Mouse (Mus musculus): ENCODE measurements at regions not wholly inside any gene's neighbourhood (a gene's known extent, or its start where the extent isn't known, plus 50 kb on each side); places are given as distances from the start of the nearest gene placed in this dataset.

GRCm38 (mm10) chr4:28298911-28299353 is 514.0 kb upstream of the Epha7 start:
- Histone ChIP-seq H3K4me1 (ENCODE audit: control insufficient read depth, insufficient read depth, low read length) (0 out of 2 replicates have a peak, but pooled peaks cover 4% of the 10 kb centered on the region), H3K4me2 (ENCODE audit: low read depth, low read length) (no peak overlapping the region), H3K36me3 (ENCODE audit: control insufficient read depth, insufficient read depth, low read length) (no peaks in the 10 kb centered on the region), H3K27ac (ENCODE audit: low read length) (no peak overlapping the region), H3K27me3 (ENCODE audit: control insufficient read depth, insufficient read depth, low read length) (no peaks in the 10 kb centered on the region), H3K9ac (ENCODE audit: low read length) (no peak overlapping the region), H3K9me3 (replicated peaks; ENCODE audit: control insufficient read depth, low read length) (no peaks in the 10 kb centered on the region), H3K4me3 (replicated peaks; ENCODE audit: low read length) (no peak overlapping the region)
- peak; percentile 47; the same call in 1 of the 2 replicates for ATAC-seq (ENCODE audit: insufficient read depth, low FRiP score)
- WGBS, result 39% methylated on average over 7 of the region's 7 CpGs

GRCm38 (mm10) chr4:28300018-28300440 is 512.9 kb upstream of the Epha7 start:
- H3K27ac ChIP-seq (ENCODE audit: low read length), result no peak overlapping the region
- no peak overlapping the region for H3K9ac ChIP-seq (ENCODE audit: low read length)
- H3K4me2 ChIP-seq (ENCODE audit: low read depth, low read length), result no peak overlapping the region
- 0 out of 2 replicates have a peak, but pooled peaks cover 4% of the 10 kb centered on the region for H3K4me1 ChIP-seq (ENCODE audit: control insufficient read depth, insufficient read depth, low read length)
- H3K27me3 ChIP-seq (ENCODE audit: control insufficient read depth, insufficient read depth, low read length), result no peaks in the 10 kb centered on the region
- H3K4me3 ChIP-seq (replicated peaks; ENCODE audit: low read length), result no peak overlapping the region
- WGBS, result 55% methylated on average over 13 of the region's 13 CpGs
- no peak for ATAC-seq (ENCODE audit: insufficient read depth, low FRiP score)
- no peaks in the 10 kb centered on the region for H3K36me3 ChIP-seq (ENCODE audit: control insufficient read depth, insufficient read depth, low read length)
- no peaks in the 10 kb centered on the region for H3K9me3 ChIP-seq (replicated peaks; ENCODE audit: control insufficient read depth, low read length)

- no peaks in the 10 kb centered on the region for H3K36me3 ChIP-seq (ENCODE audit: control insufficient read depth, insufficient read depth, low read length)
- no peaks in the 10 kb centered on the region for H3K9me3 ChIP-seq (replicated peaks; ENCODE audit: control insufficient read depth, low read length)
- no peak overlapping the region for H3K9ac ChIP-seq (ENCODE audit: low read length)
- no peak for ATAC-seq (ENCODE audit: insufficient read depth, low FRiP score)
- H3K4me3 ChIP-seq (replicated peaks; ENCODE audit: low read length), result no peak overlapping the region
- H3K27ac ChIP-seq (ENCODE audit: low read length), result no peak overlapping the region
- 0 out of 2 replicates have a peak, but pooled peaks cover 4% of the 10 kb centered on the region for H3K4me1 ChIP-seq (ENCODE audit: control insufficient read depth, insufficient read depth, low read length)
- H3K4me2 ChIP-seq (ENCODE audit: low read depth, low read length), result no peak overlapping the region
- no peaks in the 10 kb centered on the region for H3K27me3 ChIP-seq (ENCODE audit: control insufficient read depth, insufficient read depth, low read length)
- WGBS, result 72% methylated on average over 1 of the region's 1 CpGs
Observed at GRCm38 (mm10) chr4:28301686-28302085, 511.2 kb upstream of the Epha7 start.

GRCm38 (mm10) chr4:28331036-28331435 is 481.9 kb upstream of the Epha7 start:
- H3K27me3 ChIP-seq (ENCODE audit: control insufficient read depth, insufficient read depth, low read length), result no peaks in the 10 kb centered on the region
- no peaks in the 10 kb centered on the region for H3K36me3 ChIP-seq (ENCODE audit: control insufficient read depth, insufficient read depth, low read length)
- no peaks in the 10 kb centered on the region for H3K9me3 ChIP-seq (replicated peaks; ENCODE audit: control insufficient read depth, low read length)
- 81% methylated on average over 1 of the region's 1 CpGs for WGBS
- no peak overlapping the region for H3K4me2 ChIP-seq (ENCODE audit: low read depth, low read length)
- no peak overlapping the region for H3K9ac ChIP-seq (ENCODE audit: low read length)
- H3K4me1 ChIP-seq (ENCODE audit: control insufficient read depth, insufficient read depth, low read length), result no peaks in the 10 kb centered on the region
- H3K4me3 ChIP-seq (replicated peaks; ENCODE audit: low read length), result no peak overlapping the region
- no peak overlapping the region for H3K27ac ChIP-seq (ENCODE audit: low read length)
- ATAC-seq (ENCODE audit: insufficient read depth, low FRiP score), result no peak

GRCm38 (mm10) chr4:28364566-28364965 is 448.4 kb upstream of the Epha7 start:
- Histone ChIP-seq H3K9ac (ENCODE audit: low read length) (no peak overlapping the region), H3K27me3 (ENCODE audit: control insufficient read depth, insufficient read depth, low read length) (no peaks in the 10 kb centered on the region), H3K36me3 (ENCODE audit: control insufficient read depth, insufficient read depth, low read length) (no peaks in the 10 kb centered on the region), H3K4me1 (ENCODE audit: control insufficient read depth, insufficient read depth, low read length) (no peaks in the 10 kb centered on the region), H3K4me2 (ENCODE audit: low read depth, low read length) (no peak overlapping the region), H3K9me3 (replicated peaks; ENCODE audit: control insufficient read depth, low read length) (no peaks in the 10 kb centered on the region), H3K27ac (ENCODE audit: low read length) (no peak overlapping the region), H3K4me3 (replicated peaks; ENCODE audit: low read length) (no peak overlapping the region)
- WGBS, result 69% methylated on average over 1 of the region's 1 CpGs
- no peak for ATAC-seq (ENCODE audit: insufficient read depth, low FRiP score)

GRCm38 (mm10) chr4:28377087-28377486 is 435.8 kb upstream of the Epha7 start:
- H3K4me3 ChIP-seq (replicated peaks; ENCODE audit: low read length), result no peak overlapping the region
- H3K4me1 ChIP-seq (ENCODE audit: control insufficient read depth, insufficient read depth, low read length), result no peaks in the 10 kb centered on the region
- H3K4me2 ChIP-seq (ENCODE audit: low read depth, low read length), result no peak overlapping the region
- no peaks in the 10 kb centered on the region for H3K9me3 ChIP-seq (replicated peaks; ENCODE audit: control insufficient read depth, low read length)
- no peak overlapping the region for H3K27ac ChIP-seq (ENCODE audit: low read length)
- no peaks in the 10 kb centered on the region for H3K36me3 ChIP-seq (ENCODE audit: control insufficient read depth, insufficient read depth, low read length)
- no peak for ATAC-seq (ENCODE audit: insufficient read depth, low FRiP score)
- no peaks in the 10 kb centered on the region for H3K27me3 ChIP-seq (ENCODE audit: control insufficient read depth, insufficient read depth, low read length)
- H3K9ac ChIP-seq (ENCODE audit: low read length), result no peak overlapping the region

- H3K4me1 ChIP-seq (ENCODE audit: control insufficient read depth, insufficient read depth, low read length), result no peaks in the 10 kb centered on the region
- no peak overlapping the region for H3K4me3 ChIP-seq (replicated peaks; ENCODE audit: low read length)
- no peak overlapping the region for H3K4me2 ChIP-seq (ENCODE audit: low read depth, low read length)
- 16% methylated on average over 1 of the region's 1 CpGs for WGBS
- no peak overlapping the region for H3K9ac ChIP-seq (ENCODE audit: low read length)
- no peak overlapping the region for H3K27ac ChIP-seq (ENCODE audit: low read length)
- H3K9me3 ChIP-seq (replicated peaks; ENCODE audit: control insufficient read depth, low read length), result no peaks in the 10 kb centered on the region
- no peaks in the 10 kb centered on the region for H3K36me3 ChIP-seq (ENCODE audit: control insufficient read depth, insufficient read depth, low read length)
- H3K27me3 ChIP-seq (ENCODE audit: control insufficient read depth, insufficient read depth, low read length), result no peaks in the 10 kb centered on the region
- no peak for ATAC-seq (ENCODE audit: insufficient read depth, low FRiP score)
Observed at GRCm38 (mm10) chr4:28378661-28379060, 434.3 kb upstream of the Epha7 start.

- Histone ChIP-seq H3K4me3 (replicated peaks; ENCODE audit: low read length) (no peak overlapping the region), H3K4me1 (ENCODE audit: control insufficient read depth, insufficient read depth, low read length) (no peaks in the 10 kb centered on the region), H3K9ac (ENCODE audit: low read length) (no peak overlapping the region), H3K27ac (ENCODE audit: low read length) (no peak overlapping the region), H3K36me3 (ENCODE audit: control insufficient read depth, insufficient read depth, low read length) (no peaks in the 10 kb centered on the region), H3K9me3 (replicated peaks; ENCODE audit: control insufficient read depth, low read length) (no peaks in the 10 kb centered on the region), H3K27me3 (ENCODE audit: control insufficient read depth, insufficient read depth, low read length) (no peaks in the 10 kb centered on the region), H3K4me2 (ENCODE audit: low read depth, low read length) (no peak overlapping the region)
- 61% methylated on average over 1 of the region's 1 CpGs for WGBS
- no peak for ATAC-seq (ENCODE audit: insufficient read depth, low FRiP score)
Observed at GRCm38 (mm10) chr4:28424341-28424740, 388.6 kb upstream of the Epha7 start.

GRCm38 (mm10) chr4:28440161-28440560 is 372.8 kb upstream of the Epha7 start:
- Histone ChIP-seq H3K4me1 (ENCODE audit: control insufficient read depth, insufficient read depth, low read length) (no peaks in the 10 kb centered on the region), H3K9ac (ENCODE audit: low read length) (no peak overlapping the region), H3K27ac (ENCODE audit: low read length) (no peak overlapping the region), H3K36me3 (ENCODE audit: control insufficient read depth, insufficient read depth, low read length) (no peaks in the 10 kb centered on the region), H3K4me3 (replicated peaks; ENCODE audit: low read length) (no peak overlapping the region), H3K27me3 (ENCODE audit: control insufficient read depth, insufficient read depth, low read length) (no peaks in the 10 kb centered on the region), H3K9me3 (replicated peaks; ENCODE audit: control insufficient read depth, low read length) (no peaks in the 10 kb centered on the region), H3K4me2 (ENCODE audit: low read depth, low read length) (no peak overlapping the region)
- 59% methylated on average over 1 of the region's 1 CpGs for WGBS
- no peak for ATAC-seq (ENCODE audit: insufficient read depth, low FRiP score)

GRCm38 (mm10) chr4:28453111-28453510 is 359.8 kb upstream of the Epha7 start:
- H3K27ac ChIP-seq (ENCODE audit: low read length), result no peak overlapping the region
- no peak overlapping the region for H3K9ac ChIP-seq (ENCODE audit: low read length)
- 54% methylated on average over 1 of the region's 1 CpGs for WGBS
- no peak for ATAC-seq (ENCODE audit: insufficient read depth, low FRiP score)
- no peak overlapping the region for H3K4me2 ChIP-seq (ENCODE audit: low read depth, low read length)
- H3K4me3 ChIP-seq (replicated peaks; ENCODE audit: low read length), result no peak overlapping the region
- no peaks in the 10 kb centered on the region for H3K4me1 ChIP-seq (ENCODE audit: control insufficient read depth, insufficient read depth, low read length)
- H3K9me3 ChIP-seq (replicated peaks; ENCODE audit: control insufficient read depth, low read length), result no peaks in the 10 kb centered on the region
- no peaks in the 10 kb centered on the region for H3K27me3 ChIP-seq (ENCODE audit: control insufficient read depth, insufficient read depth, low read length)
- H3K36me3 ChIP-seq (ENCODE audit: control insufficient read depth, insufficient read depth, low read length), result no peaks in the 10 kb centered on the region

Data from stomach, embryonic 16.5 days (tissue).